Mouse (Mus musculus): ENCODE results near the gene Sco1. TPM values are rescaled to one million over a fixed set of nuclear protein-coding genes. Genes with fewer than 3 reads are reported as not detected.

The Sco1 gene
- polyA plus RNA-seq, 1 experiment from 2014 or later, result 17.7 TPM

- 0 out of 2 replicates have a peak, but pooled peaks cover 10% of the 10 kb centered on the region for H3K36me3 ChIP-seq (ENCODE audit: control insufficient read depth, insufficient read depth, low read length)
- no peak overlapping the region for H3K4me3 ChIP-seq (ENCODE audit: low read length)
- H3K27ac ChIP-seq (ENCODE audit: low read length), result no peak overlapping the region
- no peaks in the 10 kb centered on the region for H3K9me3 ChIP-seq (ENCODE audit: control insufficient read depth, low read length)
- 91% methylated on average over 8 of the region's 8 CpGs for WGBS
- H3K27me3 ChIP-seq (replicated peaks; ENCODE audit: control insufficient read depth, insufficient read depth, low read length), result no peaks in the 10 kb centered on the region
- peaks cover 7% of the 10 kb centered on the region for H3K4me1 ChIP-seq (ENCODE audit: control insufficient read depth, insufficient read depth, low read length)
- H3K9ac ChIP-seq (ENCODE audit: low read depth, low read length), result no peak overlapping the region
- ATAC-seq, result no peak
- no peak overlapping the region for H3K4me2 ChIP-seq (ENCODE audit: low read depth, low read length)
Observed at GRCm38 (mm10) chr11:67054754-67055365, 2.4 kb downstream of the Sco1 start.

GRCm38 (mm10) chr11:67061311-67061710 is 8.8 kb downstream of the Sco1 start:
- Histone ChIP-seq H3K9me3 (ENCODE audit: control insufficient read depth, low read length) (no peaks in the 10 kb centered on the region), H3K36me3 (ENCODE audit: control insufficient read depth, insufficient read depth, low read length) (peaks cover 20% of the 10 kb centered on the region), H3K27ac (ENCODE audit: low read length) (no peak overlapping the region), H3K4me2 (ENCODE audit: low read depth, low read length) (no peak overlapping the region), H3K9ac (ENCODE audit: low read depth, low read length) (no peak overlapping the region), H3K4me3 (ENCODE audit: low read length) (no peak overlapping the region), H3K4me1 (ENCODE audit: control insufficient read depth, insufficient read depth, low read length) (no peaks in the 10 kb centered on the region), H3K27me3 (replicated peaks; ENCODE audit: control insufficient read depth, insufficient read depth, low read length) (no peaks in the 10 kb centered on the region)
- no peak for ATAC-seq
- 92% methylated on average over 2 of the region's 2 CpGs for WGBS

GRCm38 (mm10) chr11:67062726-67063125 is 10.3 kb downstream of the Sco1 start:
- no peaks in the 10 kb centered on the region for H3K9me3 ChIP-seq (ENCODE audit: control insufficient read depth, low read length)
- H3K36me3 ChIP-seq (ENCODE audit: control insufficient read depth, insufficient read depth, low read length), result peaks cover 23% of the 10 kb centered on the region
- no peak for ATAC-seq
- no peak overlapping the region for H3K4me3 ChIP-seq (ENCODE audit: low read length)
- H3K4me1 ChIP-seq (ENCODE audit: control insufficient read depth, insufficient read depth, low read length), result no peaks in the 10 kb centered on the region
- no peak overlapping the region for H3K27ac ChIP-seq (ENCODE audit: low read length)
- H3K4me2 ChIP-seq (ENCODE audit: low read depth, low read length), result no peak overlapping the region
- no peaks in the 10 kb centered on the region for H3K27me3 ChIP-seq (replicated peaks; ENCODE audit: control insufficient read depth, insufficient read depth, low read length)
- no peak overlapping the region for H3K9ac ChIP-seq (ENCODE audit: low read depth, low read length)
- WGBS, result 85% methylated on average over 3 of the region's 3 CpGs

DNA sequence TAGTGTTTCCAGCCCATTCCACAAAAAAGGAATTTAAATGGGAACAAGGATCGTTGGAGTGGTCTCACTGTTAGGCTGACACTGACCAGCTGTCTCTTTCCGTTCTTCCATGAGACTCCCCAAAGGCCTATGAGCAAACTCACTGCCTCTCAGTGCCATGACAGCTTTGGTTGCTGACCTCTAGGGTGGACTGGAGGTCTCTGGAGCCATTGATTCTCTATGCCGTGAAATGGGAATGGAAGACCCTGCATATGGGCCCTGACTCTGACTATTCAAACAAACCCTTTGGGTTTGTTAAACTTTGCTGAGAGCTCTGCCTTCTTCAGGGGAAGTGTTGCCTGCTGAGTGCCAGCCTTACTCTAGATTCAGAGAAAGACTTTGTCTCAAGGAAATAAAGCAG is 15.3 kb downstream of the Sco1 start:
- Histone ChIP-seq H3K4me3 (ENCODE audit: low read length) (no peak overlapping the region), H3K4me2 (ENCODE audit: low read depth, low read length) (no peak overlapping the region), H3K27ac (ENCODE audit: low read length) (peak overlapping the region; percentile 48; the same call in 1 of the 2 replicates), H3K4me1 (ENCODE audit: control insufficient read depth, insufficient read depth, low read length) (no peaks in the 10 kb centered on the region), H3K27me3 (replicated peaks; ENCODE audit: control insufficient read depth, insufficient read depth, low read length) (no peaks in the 10 kb centered on the region), H3K9me3 (ENCODE audit: control insufficient read depth, low read length) (no peaks in the 10 kb centered on the region), H3K9ac (ENCODE audit: low read depth, low read length) (no peak overlapping the region), H3K36me3 (ENCODE audit: control insufficient read depth, insufficient read depth, low read length) (peaks cover 15% of the 10 kb centered on the region)
- ATAC-seq, result no peak
- WGBS, result 82% methylated on average over 3 of the region's 3 CpGs

- ATAC-seq, result no peak
- Histone ChIP-seq H3K4me3 (ENCODE audit: low read length) (no peak overlapping the region), H3K27me3 (replicated peaks; ENCODE audit: control insufficient read depth, insufficient read depth, low read length) (no peaks in the 10 kb centered on the region), H3K36me3 (ENCODE audit: control insufficient read depth, insufficient read depth, low read length) (no peaks in the 10 kb centered on the region), H3K9ac (ENCODE audit: low read depth, low read length) (no peak overlapping the region), H3K27ac (ENCODE audit: low read length) (no peak overlapping the region), H3K4me1 (ENCODE audit: control insufficient read depth, insufficient read depth, low read length) (no peaks in the 10 kb centered on the region), H3K9me3 (ENCODE audit: control insufficient read depth, low read length) (no peaks in the 10 kb centered on the region), H3K4me2 (ENCODE audit: low read depth, low read length) (no peak overlapping the region)
- WGBS, result 78% methylated on average over 15 of the region's 15 CpGs
Observed at GRCm38 (mm10) chr11:67072615-67073130, 20.2 kb downstream of the Sco1 start.

DNA sequence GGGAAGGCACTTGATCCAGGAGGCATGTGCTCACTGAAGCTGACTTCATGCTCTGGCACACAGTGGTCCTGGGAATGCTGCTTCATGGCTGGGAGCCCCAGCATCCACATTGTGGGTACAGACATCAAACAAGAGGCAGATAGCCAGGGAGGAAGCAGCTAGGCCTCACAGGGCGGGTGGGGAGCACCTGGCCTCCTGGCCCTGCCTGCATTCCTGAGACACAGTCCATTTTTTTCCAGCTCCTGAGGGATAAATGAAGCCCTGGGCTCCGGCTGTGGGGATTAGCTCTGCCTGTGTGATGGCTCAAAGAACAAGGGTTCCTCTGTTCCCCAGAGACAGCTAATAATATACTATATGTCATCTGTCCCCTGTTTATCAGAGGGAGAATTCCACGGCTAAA is 22.6 kb downstream of the Sco1 start:
- Histone ChIP-seq H3K4me3 (ENCODE audit: low read length) (no peak overlapping the region), H3K27ac (ENCODE audit: low read length) (no peak overlapping the region), H3K27me3 (replicated peaks; ENCODE audit: control insufficient read depth, insufficient read depth, low read length) (no peaks in the 10 kb centered on the region), H3K4me1 (ENCODE audit: control insufficient read depth, insufficient read depth, low read length) (no peaks in the 10 kb centered on the region), H3K9me3 (ENCODE audit: control insufficient read depth, low read length) (no peaks in the 10 kb centered on the region), H3K4me2 (ENCODE audit: low read depth, low read length) (no peak overlapping the region), H3K9ac (ENCODE audit: low read depth, low read length) (no peak overlapping the region; the same call in 1 of the 2 replicates), H3K36me3 (ENCODE audit: control insufficient read depth, insufficient read depth, low read length) (no peaks in the 10 kb centered on the region)
- no peak for ATAC-seq
- WGBS, result 26% methylated on average over 3 of the region's 3 CpGs

DNA sequence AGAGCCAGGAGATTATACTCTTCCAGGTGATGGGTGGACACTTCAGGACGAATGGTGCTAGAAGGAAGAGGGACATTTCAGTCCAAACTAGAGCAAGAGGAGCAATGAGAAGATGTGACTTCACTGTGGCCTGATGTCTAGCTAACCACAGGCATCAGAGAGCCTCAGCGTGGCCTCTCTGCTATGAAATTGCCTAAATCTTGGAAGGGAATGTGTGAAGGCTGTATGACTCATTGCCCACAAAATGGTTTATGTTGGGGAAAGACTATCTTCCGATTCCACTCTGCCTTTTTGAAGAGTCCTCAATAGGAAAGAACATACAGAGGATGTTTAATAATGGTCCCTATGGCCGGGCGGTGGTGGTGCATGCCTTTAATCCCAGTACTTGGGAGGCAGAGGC is 24.3 kb downstream of the Sco1 start:
- no peak overlapping the region for H3K9ac ChIP-seq (ENCODE audit: low read depth, low read length)
- no peaks in the 10 kb centered on the region for H3K36me3 ChIP-seq (ENCODE audit: control insufficient read depth, insufficient read depth, low read length)
- 83% methylated on average over 5 of the region's 5 CpGs for WGBS
- no peak overlapping the region for H3K27ac ChIP-seq (ENCODE audit: low read length)
- H3K4me1 ChIP-seq (ENCODE audit: control insufficient read depth, insufficient read depth, low read length), result no peaks in the 10 kb centered on the region
- H3K27me3 ChIP-seq (replicated peaks; ENCODE audit: control insufficient read depth, insufficient read depth, low read length), result no peaks in the 10 kb centered on the region
- H3K9me3 ChIP-seq (ENCODE audit: control insufficient read depth, low read length), result no peaks in the 10 kb centered on the region
- ATAC-seq, result no peak
- H3K4me2 ChIP-seq (ENCODE audit: low read depth, low read length), result no peak overlapping the region
- no peak overlapping the region for H3K4me3 ChIP-seq (ENCODE audit: low read length)

DNA sequence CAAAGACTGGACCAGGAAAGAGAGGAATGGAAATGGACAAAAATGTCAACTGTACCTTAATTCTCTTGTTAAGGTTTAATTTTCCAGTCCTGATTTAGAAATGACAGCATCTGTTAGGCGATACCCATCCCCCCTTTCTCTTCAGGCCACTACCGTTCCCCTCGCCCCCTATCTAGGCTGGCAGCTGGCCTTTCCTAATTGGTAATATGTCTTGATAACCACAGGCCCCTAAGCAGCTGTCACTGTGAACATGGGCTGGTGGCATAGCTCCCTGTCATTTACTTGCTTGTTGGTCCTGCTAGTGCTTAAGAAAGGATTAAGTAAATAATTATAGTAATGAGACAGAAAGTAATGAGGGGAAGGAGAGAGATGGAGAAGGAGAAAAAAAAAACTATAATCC is 25.0 kb downstream of the Sco1 start:
- ATAC-seq, result no peak

DNA sequence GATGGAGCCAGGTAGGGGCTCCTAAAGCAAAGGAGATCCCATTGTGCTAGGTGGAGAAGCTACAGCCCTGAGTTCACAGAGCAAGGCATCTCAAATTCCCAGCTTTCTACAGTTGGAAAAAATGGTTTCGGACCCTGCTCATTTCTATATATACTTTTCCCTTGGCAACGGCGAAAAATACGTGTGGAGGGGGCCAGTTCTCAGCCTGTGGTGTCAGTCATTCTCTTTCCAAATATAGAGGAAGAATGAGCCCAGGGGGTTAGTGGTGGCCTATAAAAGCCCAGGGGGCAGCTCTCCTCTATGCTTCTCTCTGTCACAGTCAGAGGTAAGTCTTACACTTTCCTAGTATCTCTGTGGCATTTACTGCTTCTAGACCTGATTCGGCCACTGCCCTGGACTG is 25.5 kb downstream of the Sco1 start, which contains the start of gene Myh3:
Myh3 (plus strand) TSS at position 301 of the 400 bp plus-strand sequence.
- Histone ChIP-seq H3K9me3 (ENCODE audit: control insufficient read depth, low read length) (no peaks in the 10 kb centered on the region), H3K4me1 (ENCODE audit: control insufficient read depth, insufficient read depth, low read length) (no peaks in the 10 kb centered on the region)
- ATAC-seq, result no peak

More for the DNA sequence above, 25.0 kb downstream of the Sco1 start:
- H3K36me3 ChIP-seq (ENCODE audit: control insufficient read depth, insufficient read depth, low read length), result no peaks in the 10 kb centered on the region
- no peaks in the 10 kb centered on the region for H3K9me3 ChIP-seq (ENCODE audit: control insufficient read depth, low read length)
- H3K4me2 ChIP-seq (ENCODE audit: low read depth, low read length), result no peak overlapping the region
- H3K4me3 ChIP-seq (ENCODE audit: low read length), result no peak overlapping the region
- 59% methylated on average over 3 of the region's 3 CpGs for WGBS
- no peaks in the 10 kb centered on the region for H3K27me3 ChIP-seq (replicated peaks; ENCODE audit: control insufficient read depth, insufficient read depth, low read length)
- H3K9ac ChIP-seq (ENCODE audit: low read depth, low read length), result no peak overlapping the region
- H3K4me1 ChIP-seq (ENCODE audit: control insufficient read depth, insufficient read depth, low read length), result no peaks in the 10 kb centered on the region
- H3K27ac ChIP-seq (ENCODE audit: low read length), result no peak overlapping the region

DNA sequence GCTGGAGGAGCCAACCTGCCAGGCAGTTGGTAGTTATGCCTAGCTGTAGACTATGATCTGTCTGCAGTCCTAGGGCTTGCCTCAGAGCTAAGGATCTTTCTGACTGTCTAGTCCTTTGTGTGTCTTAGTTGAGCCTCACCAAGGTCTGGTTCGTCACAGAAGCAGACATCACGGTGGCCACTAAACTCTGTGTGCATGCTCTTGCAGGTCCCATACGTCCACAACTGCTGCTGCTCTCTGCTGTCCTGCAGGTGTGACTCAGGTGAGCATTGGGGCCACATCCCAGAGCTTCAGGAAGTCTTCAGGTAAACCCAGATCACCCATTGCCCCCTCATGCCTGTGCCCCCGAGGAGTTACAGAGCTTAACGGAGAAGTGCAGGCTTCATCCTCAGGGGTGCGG is 26.4 kb downstream of the Sco1 start:
- Histone ChIP-seq H3K4me1 (ENCODE audit: control insufficient read depth, insufficient read depth, low read length) (no peaks in the 10 kb centered on the region), H3K4me2 (ENCODE audit: low read depth, low read length) (no peak overlapping the region), H3K36me3 (ENCODE audit: control insufficient read depth, insufficient read depth, low read length) (no peaks in the 10 kb centered on the region), H3K27me3 (replicated peaks; ENCODE audit: control insufficient read depth, insufficient read depth, low read length) (peaks cover 6% of the 10 kb centered on the region), H3K27ac (ENCODE audit: low read length) (no peak overlapping the region), H3K9ac (ENCODE audit: low read depth, low read length) (no peak overlapping the region), H3K4me3 (ENCODE audit: low read length) (no peak overlapping the region), H3K9me3 (ENCODE audit: control insufficient read depth, low read length) (no peaks in the 10 kb centered on the region)
- 89% methylated on average over 6 of the region's 6 CpGs for WGBS
- no peak for ATAC-seq

More for the DNA sequence above, 25.5 kb downstream of the Sco1 start, which contains the start of gene Myh3:
- Histone ChIP-seq H3K27me3 (replicated peaks; ENCODE audit: control insufficient read depth, insufficient read depth, low read length) (no peaks in the 10 kb centered on the region; the same call in 1 of the 2 replicates), H3K36me3 (ENCODE audit: control insufficient read depth, insufficient read depth, low read length) (no peaks in the 10 kb centered on the region), H3K9ac (ENCODE audit: low read depth, low read length) (no peak within 1 kb of the TSS), H3K4me2 (ENCODE audit: low read depth, low read length) (no peak within 1 kb of the TSS), H3K4me3 (ENCODE audit: low read length) (no peak within 1 kb of the TSS), H3K27ac (ENCODE audit: low read length) (no peak within 1 kb of the TSS)
- 90% methylated on average over 5 of the region's 5 CpGs for WGBS

Measured in intestine, embryonic 16.5 days (tissue).